Mouse (Mus musculus): ENCODE results near the gene Prdx5. TPM values are rescaled to one million over a fixed set of nuclear protein-coding genes. Genes with fewer than 3 reads are reported as not detected.
A peak's percentile ranks its signal among the peaks of the same experiment; 100 is the strongest.
"Not testable (repeated sequence)": the region's sequence is repeated elsewhere in the genome, so short reads cannot be mapped to it uniquely, and the experiment has no call there.

The Prdx5 gene
- polyA plus RNA-seq, 1 experiment: 974 TPM

DNA sequence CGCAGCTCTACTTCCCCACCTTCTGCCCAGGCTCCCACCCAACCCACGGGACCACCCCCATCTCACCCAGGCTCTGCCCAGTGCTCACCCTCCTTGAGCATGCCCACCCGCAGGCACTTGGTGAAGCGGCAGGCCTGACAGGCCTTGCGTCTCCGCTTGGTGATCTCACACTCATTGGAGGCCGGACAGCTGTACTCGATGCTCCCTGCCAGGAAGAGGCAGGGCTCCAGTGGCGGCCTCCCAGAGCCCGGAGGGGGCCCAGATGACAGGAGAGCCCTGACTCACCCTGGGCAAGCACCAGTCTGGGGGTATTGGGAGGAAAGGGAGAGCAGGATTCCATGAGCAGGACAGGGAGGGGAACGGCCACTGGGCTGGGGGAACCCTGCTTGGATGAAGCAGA, 4.1 kb upstream of the Prdx5 start:
- no peak overlapping the region for H3K27ac ChIP-seq (replicated peaks; ENCODE audit: low read depth, low read length)
- H3K4me1 ChIP-seq (ENCODE audit: control insufficient read depth, insufficient read depth, insufficient read length, low read length): no peaks in the 10 kb centered on the region; the same call in 1 of the 2 replicates
- H3K4me3 ChIP-seq (ENCODE audit: insufficient read depth, low read depth, low read length): no peak overlapping the region

DNA sequence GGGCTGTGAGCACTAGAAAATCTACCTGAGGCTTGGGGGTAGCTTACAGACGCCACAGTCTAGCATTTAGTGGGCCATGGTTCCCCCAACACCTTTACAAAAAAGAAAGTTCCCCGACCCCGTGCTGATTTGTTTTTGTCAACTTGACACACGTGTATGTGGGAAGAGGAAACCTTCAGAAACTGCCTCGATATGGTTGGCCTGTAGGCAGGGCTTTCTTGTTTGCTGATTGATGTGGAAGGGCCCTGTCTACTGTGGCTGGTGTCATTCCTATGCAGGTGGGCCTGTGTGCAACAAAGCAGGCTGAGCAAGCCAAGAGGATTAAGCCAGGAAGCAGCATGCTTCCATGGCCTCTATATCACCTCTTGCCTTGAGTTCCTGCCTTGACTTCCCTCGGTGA, 3.1 kb upstream of the Prdx5 start:
- H3K4me1 ChIP-seq (ENCODE audit: control insufficient read depth, insufficient read depth, insufficient read length, low read length): peaks cover 2% of the 10 kb centered on the region; the same call in 1 of the 2 replicates
- no peak overlapping the region for H3K27ac ChIP-seq (replicated peaks; ENCODE audit: low read depth, low read length)
- no peak overlapping the region for H3K4me3 ChIP-seq (ENCODE audit: insufficient read depth, low read depth, low read length)

DNA sequence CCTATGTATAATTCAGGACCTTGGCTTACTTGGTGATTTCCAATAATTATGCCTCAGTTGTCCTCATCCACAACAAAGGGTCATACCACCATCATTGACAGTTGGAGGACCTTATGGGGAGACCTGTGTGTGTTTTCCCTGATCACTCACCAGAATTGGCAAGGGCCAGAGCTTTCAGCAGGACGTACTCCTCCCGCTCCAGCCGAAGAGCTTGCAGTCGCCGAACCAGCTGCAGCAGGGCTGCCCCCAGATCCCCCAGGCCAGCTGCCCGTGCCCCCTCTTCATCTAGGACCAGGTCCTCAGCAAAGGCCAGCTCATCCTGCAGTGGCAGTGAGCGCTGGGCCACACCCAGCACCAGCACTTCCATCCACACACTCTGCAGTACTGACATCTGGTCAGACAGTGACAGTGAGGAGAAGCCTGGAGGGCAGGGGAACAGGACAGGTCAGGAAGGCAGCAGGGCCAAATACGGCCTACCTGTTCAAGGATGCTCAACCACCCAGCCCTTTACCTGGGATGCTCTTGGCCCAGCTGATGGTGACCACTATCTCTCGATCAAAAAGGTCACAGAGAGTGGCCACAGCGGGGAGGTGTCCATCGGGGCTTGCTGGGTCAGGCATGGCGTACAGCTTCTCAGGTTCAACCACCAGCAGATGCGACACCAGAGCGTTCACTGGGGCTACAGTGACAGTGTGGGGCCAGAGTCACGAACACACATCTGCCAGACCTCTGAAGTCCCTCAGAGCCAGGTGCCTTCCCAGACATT, 2.5 kb upstream of the Prdx5 start:
- Histone ChIP-seq H3K4me1 (ENCODE audit: control insufficient read depth, insufficient read depth, insufficient read length, low read length) (peaks cover 5% of the 10 kb centered on the region; the same call in 1 of the 2 replicates), H3K4me3 (ENCODE audit: insufficient read depth, low read depth, low read length) (no peak overlapping the region), H3K27ac (replicated peaks; ENCODE audit: low read depth, low read length) (no peak overlapping the region)

GRCm38 (mm10) chr19:6911101-6912074, 1.5 kb upstream of the Prdx5 start:
- H3K4me3 ChIP-seq (ENCODE audit: insufficient read depth, low read depth, low read length): peak overlapping the region; percentile 22; the same call in 1 of the 2 replicates
- no peak overlapping the region for H3K27ac ChIP-seq (replicated peaks; ENCODE audit: low read depth, low read length)
- peaks cover 5% of the 10 kb centered on the region; the same call in 1 of the 2 replicates for H3K4me1 ChIP-seq (ENCODE audit: control insufficient read depth, insufficient read depth, insufficient read length, low read length)

DNA sequence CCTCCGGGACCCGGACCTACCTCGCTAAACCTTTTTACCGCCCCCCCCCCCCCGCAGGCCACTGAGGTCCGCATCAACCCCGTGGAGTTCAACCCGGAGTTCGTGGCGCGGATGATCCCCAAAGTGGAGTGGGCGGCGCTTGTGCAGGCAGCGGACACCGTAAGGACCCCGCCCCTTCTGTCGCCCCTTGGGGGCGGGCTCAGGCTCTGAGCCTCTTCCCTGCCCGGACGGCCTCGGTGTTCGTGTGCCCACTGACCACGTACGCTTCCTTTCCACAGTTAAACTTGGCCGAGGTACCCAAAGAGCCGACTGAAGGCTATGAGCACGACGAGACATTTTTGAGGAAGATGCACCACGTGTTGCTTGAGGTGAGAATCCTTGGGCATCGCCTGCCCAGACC, 400 bp upstream of the Prdx5 start:
- not testable (repeated sequence) for H3K4me1 ChIP-seq (ENCODE audit: control insufficient read depth, insufficient read depth, insufficient read length, low read length)
- H3K27ac ChIP-seq (replicated peaks; ENCODE audit: low read depth, low read length): peak overlapping the region; percentile 97
- peak overlapping the region; percentile 66 for H3K4me3 ChIP-seq (ENCODE audit: insufficient read depth, low read depth, low read length)

DNA sequence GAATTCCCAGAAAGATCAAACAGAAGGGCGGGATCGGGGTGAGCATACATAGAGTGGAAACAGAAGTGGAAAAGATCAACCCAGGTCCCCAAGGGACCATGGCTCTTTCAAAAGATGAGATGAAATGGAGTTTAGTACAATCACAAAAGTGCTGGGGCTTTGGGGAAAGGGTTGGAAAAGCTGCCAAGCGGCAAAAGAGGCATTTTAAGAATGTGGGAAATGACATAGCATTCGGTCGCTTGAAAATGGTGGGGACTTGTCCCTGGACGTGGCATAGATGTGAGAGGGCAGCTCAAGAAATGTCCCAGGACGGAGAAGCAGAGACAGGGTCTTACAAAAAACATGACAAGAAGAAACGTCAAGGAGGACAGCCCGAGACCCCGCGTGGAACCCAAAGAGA, 885 bp downstream of the Prdx5 start:
- H3K27ac ChIP-seq (replicated peaks; ENCODE audit: low read depth, low read length): peak overlapping the region; percentile 69
- peak overlapping the region; percentile 66 for H3K4me3 ChIP-seq (ENCODE audit: insufficient read depth, low read depth, low read length)
- peaks cover 5% of the 10 kb centered on the region; the same call in 1 of the 2 replicates for H3K4me1 ChIP-seq (ENCODE audit: control insufficient read depth, insufficient read depth, insufficient read length, low read length)

DNA sequence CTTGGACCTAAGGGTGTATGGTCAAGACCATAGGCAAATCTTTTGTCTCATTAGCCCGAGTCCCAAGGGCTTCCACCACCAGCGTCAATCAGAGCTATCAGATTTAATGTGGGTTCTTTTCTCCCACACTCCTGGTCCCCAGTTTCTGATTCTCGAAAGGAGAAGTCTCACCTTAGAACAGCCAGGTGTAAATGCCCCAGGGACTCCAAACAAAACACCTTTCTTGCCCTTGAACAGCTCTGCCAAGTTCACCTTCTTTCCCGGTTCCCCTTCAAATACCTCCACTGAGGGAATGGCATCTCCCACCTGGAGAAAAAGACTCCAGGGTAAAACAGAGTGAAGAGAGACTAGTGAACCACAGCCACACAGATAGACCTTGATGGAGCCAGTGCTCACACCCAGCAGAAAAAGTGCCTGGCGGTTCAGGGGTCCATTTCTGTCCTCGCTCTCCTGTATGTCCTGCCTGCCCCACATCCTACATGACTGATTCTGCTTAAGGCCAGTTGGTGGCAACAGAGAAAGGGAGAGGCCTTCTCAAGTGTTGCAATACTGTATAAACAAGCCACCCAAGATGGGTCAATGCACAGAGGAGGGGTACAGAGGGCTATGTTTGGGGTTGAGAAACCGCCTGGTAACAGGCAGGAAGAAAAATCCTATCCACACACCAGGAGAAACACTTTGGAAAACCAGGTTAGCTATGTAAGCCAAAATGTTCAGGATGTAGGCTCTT, 1.9 kb downstream of the Prdx5 start:
- Histone ChIP-seq H3K4me1 (ENCODE audit: control insufficient read depth, insufficient read depth, insufficient read length, low read length) (peaks cover 5% of the 10 kb centered on the region; the same call in 1 of the 2 replicates), H3K4me3 (ENCODE audit: insufficient read depth, low read depth, low read length) (peak overlapping the region; percentile 66), H3K27ac (replicated peaks; ENCODE audit: low read depth, low read length) (0 out of 2 replicates have a peak overlapping the region, but pooled peaks have one; percentile 26)

DNA sequence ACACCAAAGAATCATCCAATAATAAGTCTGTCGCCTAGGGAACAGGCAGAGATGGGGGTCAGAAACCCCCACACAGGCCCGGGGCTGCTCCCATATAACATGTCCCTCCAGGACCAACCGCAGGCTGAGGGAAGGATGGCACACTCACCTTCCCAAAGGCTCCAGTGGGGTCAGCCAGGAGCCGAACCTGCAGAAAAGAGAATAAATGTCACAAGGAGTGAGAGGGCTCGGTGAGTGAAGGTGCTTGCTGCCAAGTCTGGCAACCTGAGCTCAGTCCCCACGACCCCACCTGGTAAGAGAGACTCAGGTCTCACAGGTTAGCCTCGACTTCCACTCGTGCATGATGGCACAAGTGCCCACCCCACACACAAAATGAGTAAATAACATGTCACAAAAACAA, 2.8 kb downstream of the Prdx5 start:
- Histone ChIP-seq H3K27ac (replicated peaks; ENCODE audit: low read depth, low read length) (no peak overlapping the region), H3K4me3 (ENCODE audit: insufficient read depth, low read depth, low read length) (no peak overlapping the region), H3K4me1 (ENCODE audit: control insufficient read depth, insufficient read depth, insufficient read length, low read length) (peaks cover 5% of the 10 kb centered on the region; the same call in 1 of the 2 replicates)

- Histone ChIP-seq H3K4me3 (ENCODE audit: insufficient read depth, low read depth, low read length) (no peak overlapping the region), H3K4me1 (ENCODE audit: control insufficient read depth, insufficient read depth, insufficient read length, low read length) (peaks cover 5% of the 10 kb centered on the region; the same call in 1 of the 2 replicates), H3K27ac (replicated peaks; ENCODE audit: low read depth, low read length) (no peak overlapping the region)
These were observed 3.7 kb downstream of the Prdx5 start for GRCm38 (mm10) chr19:6906199-6906598.

GRCm38 (mm10) chr19:6905498-6906159, 4.3 kb downstream of the Prdx5 start:
- Histone ChIP-seq H3K27ac (replicated peaks; ENCODE audit: low read depth, low read length) (no peak overlapping the region), H3K4me1 (ENCODE audit: control insufficient read depth, insufficient read depth, insufficient read length, low read length) (peaks cover 5% of the 10 kb centered on the region; the same call in 1 of the 2 replicates), H3K4me3 (ENCODE audit: insufficient read depth, low read depth, low read length) (no peak overlapping the region)

DNA sequence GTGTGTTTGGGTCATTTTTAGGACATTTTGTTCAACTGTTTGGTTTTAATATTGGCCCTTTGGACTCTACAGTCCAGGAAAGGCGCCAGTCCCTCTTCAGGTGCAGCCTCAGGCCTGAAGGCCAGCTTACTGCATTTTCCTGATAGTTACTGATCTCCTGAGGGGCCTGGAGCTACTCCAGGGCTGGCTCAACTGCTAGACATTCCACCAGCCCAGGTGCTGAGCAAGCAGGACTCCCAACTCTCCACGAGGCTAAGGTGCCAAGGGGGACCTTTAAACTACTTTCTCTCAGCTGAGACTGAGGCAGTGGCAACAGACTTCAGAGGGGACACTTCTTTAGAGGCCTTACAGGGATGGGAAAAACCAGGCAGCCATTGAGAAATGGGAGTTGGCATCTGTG, 5.1 kb downstream of the Prdx5 start:
- Histone ChIP-seq H3K27ac (replicated peaks; ENCODE audit: low read depth, low read length) (no peak overlapping the region), H3K4me3 (ENCODE audit: insufficient read depth, low read depth, low read length) (no peak overlapping the region), H3K4me1 (ENCODE audit: control insufficient read depth, insufficient read depth, insufficient read length, low read length) (peaks cover 5% of the 10 kb centered on the region; the same call in 1 of the 2 replicates)

DNA sequence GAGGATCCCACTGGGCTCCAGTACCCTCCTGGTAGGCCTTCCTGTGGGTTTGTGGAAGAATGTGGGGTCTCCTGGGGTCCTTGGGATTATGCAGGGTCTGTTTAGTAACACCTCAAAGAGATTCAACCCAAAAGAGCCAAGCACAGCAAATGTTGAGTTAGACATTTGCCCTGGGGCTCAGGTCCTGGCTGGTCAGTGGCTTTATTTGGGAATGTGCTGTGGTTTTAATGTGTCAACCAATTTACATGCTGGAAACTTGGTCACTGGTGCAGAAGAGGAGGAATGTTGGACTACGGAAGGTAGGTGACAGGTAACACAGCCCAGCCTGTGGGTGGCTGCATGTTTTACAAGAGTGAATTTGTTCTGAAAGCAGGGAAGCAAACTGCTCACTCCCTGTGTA, 6.9 kb downstream of the Prdx5 start:
- peaks cover 3% of the 10 kb centered on the region; the same call in 1 of the 2 replicates for H3K4me1 ChIP-seq (ENCODE audit: control insufficient read depth, insufficient read depth, insufficient read length, low read length)
- H3K27ac ChIP-seq (replicated peaks; ENCODE audit: low read depth, low read length): no peak overlapping the region

GRCm38 (mm10) chr19:6899641-6900040, 10.3 kb downstream of the Prdx5 start:
- no peak overlapping the region for H3K27ac ChIP-seq (replicated peaks; ENCODE audit: low read depth, low read length)
- no peak overlapping the region for H3K4me3 ChIP-seq (ENCODE audit: insufficient read depth, low read depth, low read length)
- no peaks in the 10 kb centered on the region for H3K4me1 ChIP-seq (ENCODE audit: control insufficient read depth, insufficient read depth, insufficient read length, low read length)

More for the DNA sequence above, 6.9 kb downstream of the Prdx5 start:
- no peak overlapping the region for H3K4me3 ChIP-seq (ENCODE audit: insufficient read depth, low read depth, low read length)

DNA sequence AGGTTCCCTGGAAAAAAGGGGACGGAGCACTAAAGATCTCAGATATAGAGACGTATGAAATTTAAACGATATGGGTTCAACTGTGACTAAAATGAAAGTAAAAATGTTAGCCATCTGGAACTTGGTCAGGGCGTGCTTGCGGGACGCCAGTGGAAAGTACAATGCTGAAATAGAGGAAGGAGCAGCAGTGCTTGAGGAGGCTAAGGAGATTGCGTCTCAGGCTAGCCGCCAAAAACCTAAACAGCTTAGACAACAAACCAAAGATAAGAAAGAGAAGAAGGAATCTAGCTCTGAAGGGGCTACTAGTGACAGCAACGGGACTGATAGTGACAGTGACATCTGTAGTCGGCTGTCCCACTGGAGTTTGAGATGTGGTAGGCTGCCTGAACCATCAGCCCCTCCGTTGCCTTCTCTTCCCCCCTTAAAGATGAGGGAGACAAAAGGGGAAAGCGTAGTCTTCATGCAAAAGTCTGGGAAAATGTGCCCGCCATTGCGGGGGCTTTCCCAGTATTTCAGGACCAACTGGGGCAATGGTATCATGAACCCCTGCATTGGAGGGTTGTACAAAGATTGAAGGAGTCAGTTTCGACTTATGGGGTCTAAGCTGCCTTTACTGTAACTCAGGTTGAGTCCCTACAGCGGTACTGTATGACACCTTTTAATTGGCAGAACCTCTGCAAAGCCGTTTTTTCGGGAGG, 14.1 kb downstream of the Prdx5 start:
- not testable (repeated sequence) for H3K4me1 ChIP-seq (ENCODE audit: control insufficient read depth, insufficient read depth, insufficient read length, low read length)
- peak overlapping the region; percentile 14; the same call in 1 of the 2 replicates for H3K4me3 ChIP-seq (ENCODE audit: insufficient read depth, low read depth, low read length)

More for the DNA sequence above, 14.1 kb downstream of the Prdx5 start:
- not testable (repeated sequence) for H3K27ac ChIP-seq (replicated peaks; ENCODE audit: low read depth, low read length)
